ENCODE assay signal across 24 mouse cellular contexts in genomic region chr4:141959615-141960014, GRCm38 (mm10). TPM values are rescaled to one million over a fixed set of nuclear protein-coding genes. Genes with fewer than 3 reads are reported as not detected.
DNase-seq lines count a peak whose midpoint lies in the region; ATAC-seq and TF ChIP-seq lines count a peak whose summit lies in the region.
"Had no signal": no experiment of that assay in that cellular context is flagged by ENCODE, and none has a peak within 500 bp of the region (broad histone marks: within the 10 kb centered on the region; RNA-seq: fewer than 3 reads in every experiment).

No protein-coding gene starts in this region.

- no peak overlapping the region for H3K4me2 ChIP-seq in forebrain, embryonic 13.5 days
- H3K4me2 ChIP-seq: hindbrain, embryonic 14.5 days had no signal

- no peak overlapping the region for H3K9ac ChIP-seq in forebrain, embryonic 13.5 days
- H3K9ac ChIP-seq: hindbrain, embryonic 14.5 days had no signal

- H3K4me3 ChIP-seq in left cerebral cortex, adult 2 months: no peak overlapping the region
- no peak overlapping the region for H3K4me3 ChIP-seq in macrophage (ENCODE audit: inconsistent target)
- no peak overlapping the region for H3K4me3 ChIP-seq in forebrain, embryonic 13.5 days
- H3K4me3 ChIP-seq: limb, embryonic 10.5 days had no signal

- TF ChIP-seq CTCF in left cerebral cortex, adult 2 months (IDR thresholded peaks at IDR 0.05): no peak

- no peaks in the 10 kb centered on the region for H3K36me3 ChIP-seq in macrophage (ENCODE audit: inconsistent target)
- H3K36me3 ChIP-seq in forebrain, embryonic 13.5 days (ENCODE audit: poor library complexity, severe bottlenecking): no peaks in the 10 kb centered on the region
- H3K36me3 ChIP-seq: limb, embryonic 10.5 days had no signal

- peaks cover 10% of the 10 kb centered on the region for H3K9me3 ChIP-seq in forebrain, embryonic 13.5 days (replicated peaks)

- ATAC-seq in forebrain, embryonic 13.5 days: no peak
- ATAC-seq: forebrain, embryonic 16.5 days; inflammation-experienced regulatory T-cells, adult 6 months had no signal

- intact Hi-C loops in left cerebral cortex, adult 2 months (cut with DNase I): loop anchor here (10.0 kb wide), 1 partner anchor 235 kb away; the partner anchor contains the start of gene Ddi2
- intact Hi-C loops in left cerebral cortex, postnatal 25 days (cut with DNase I): loop anchor here (2.0 kb wide), 1 partner anchor 93 kb away; no protein-coding TSS in a partner anchor
- intact Hi-C loops in gastrocnemius, postnatal 14 days (cut with DNase I; ENCODE audit: low total_unique reads): no loop called here

- H3K4me1 ChIP-seq in forebrain, embryonic 13.5 days: peaks cover 22% of the 10 kb centered on the region

- H3K27ac ChIP-seq in left cerebral cortex, adult 2 months: peak overlapping the region; percentile 95
- H3K27ac ChIP-seq in macrophage: peak overlapping the region; percentile 73
- no peak overlapping the region for H3K27ac ChIP-seq in forebrain, embryonic 13.5 days
- H3K27ac ChIP-seq: hindbrain, embryonic 14.5 days; limb, embryonic 10.5 days; stomach, postnatal 0 days had no signal

- H3K79me2 ChIP-seq in macrophage (ENCODE audit: inconsistent target): no peaks in the 10 kb centered on the region

- DNase-seq in left cerebral cortex, adult 2 months (ENCODE audit: extremely low spot score in 1 of 2, low spot score in 2 of 2): no peak
- no peak for DNase-seq in left cerebral cortex, postnatal 25 days (ENCODE audit: low spot score in 2 of 2)
- peak; percentile 4 for DNase-seq in adipocyte (ENCODE audit: low spot score)
- peak; percentile 38 for DNase-seq in brain, adult 2 months (ENCODE audit: low read depth, low spot score)
- DNase-seq in gastrocnemius, postnatal 14 days: no peak
- DNase-seq: adrenal gland, postnatal 14 days; cerebellum, postnatal 10 days; embryo, embryonic 11 days; gastrocnemius, postnatal 25 days; heart, postnatal 4 days; kidney, adult 18-20 months; kidney, postnatal 25 days; liver; midbrain, embryonic 14.5 days; thymus, adult 2 months; thymus, postnatal 4 days had no signal

- H3K27me3 ChIP-seq in forebrain, embryonic 13.5 days: no peaks in the 10 kb centered on the region

- 14% methylated on average over 4 of the region's 4 CpGs for WGBS in macrophage (ENCODE audit: missing documents)
- WGBS in forebrain, embryonic 13.5 days: 78% methylated on average over 4 of the region's 4 CpGs

RNA-seq across cellular contexts. Expression of gene Fhad1, which starts 55.3 kb away (rescaled TPM):
- total RNA-seq in left cerebral cortex, adult 2 months (2021): 1 to 10 TPM; 9.0 to 9.2 TPM
- total RNA-seq in left cerebral cortex, postnatal 25 days (2021): 1 to 10 TPM; 4.6 to 5.1 TPM
- 100 to 1,000 TPM in 1 of 26 experiments, 10 to 100 TPM in 23, 1 to 10 TPM in 2; 6.2 to 111 (median 29.8) TPM for total RNA-seq in macrophage (2018; cell fraction: chromatin; rRNA removed)
- total RNA-seq in macrophage (2018; cell fraction: cytosol; rRNA removed): 1 to 10 TPM; 2.1 to 7.1 (median 4.0) TPM
- 10 to 100 TPM in 16 of 26 experiments, 1 to 10 TPM in 10; 4.7 to 45.7 (median 11.1) TPM for total RNA-seq in macrophage (2018; cell fraction: nucleus; rRNA removed)
- 3.0 to 8.6 TPM (median 5.4 TPM) in 3 replicates for polyA plus RNA-seq in macrophage (2018)
- 1 to 10 TPM; 1.4 to 1.7 TPM for total RNA-seq in gastrocnemius, postnatal 14 days (2021)
- polyA plus RNA-seq in forebrain, embryonic 13.5 days (2015; fragmentation: Nextera tagmentation; extraction: Ambion mirVana): 1.5 and 3.0 TPM in 2 replicates
- polyA plus RNA-seq: liver, embryonic 16.5 days had no signal

Comparison
In these comparisons a context has a peak if more than half of its experiments do, and no peak if none do; other contexts are left out.
1. DNase-seq: peak in adipocyte (single experiment) and brain, adult 2 months (single experiment); none in left cerebral cortex, adult 2 months (0 of 2), left cerebral cortex, postnatal 25 days (0 of 2) and gastrocnemius, postnatal 14 days (single experiment).